Mouse (Mus musculus): Measurements from ENCODE around the gene B3galt4.
A peak's percentile ranks its signal among the peaks of the same experiment; 100 is the strongest.
"Not testable (repeated sequence)": the region's sequence is repeated elsewhere in the genome, so short reads cannot be mapped to it uniquely, and the experiment has no call there.

The B3galt4 gene

GRCm38 (mm10) chr17:33968489-33968888 is 17.2 kb upstream of the B3galt4 start:
- peak in 1 of 2 experiments; percentile 58 for DNase-seq (ENCODE audit: low spot score in 2 of 2)

GRCm38 (mm10) chr17:33965846-33966550 is 14.7 kb upstream of the B3galt4 start:
- no peak for DNase-seq (ENCODE audit: low spot score in 2 of 2)

GRCm38 (mm10) chr17:33965082-33965845 is 14.0 kb upstream of the B3galt4 start:
- no peak for DNase-seq (ENCODE audit: low spot score in 2 of 2)

- no peak for DNase-seq (ENCODE audit: low spot score in 2 of 2)
These were observed 11.6 kb upstream of the B3galt4 start for GRCm38 (mm10) chr17:33962876-33963275.

- no peak for DNase-seq (ENCODE audit: low spot score in 2 of 2)
These were observed 8.7 kb upstream of the B3galt4 start for GRCm38 (mm10) chr17:33959948-33960347.

GRCm38 (mm10) chr17:33959135-33959534 is 7.8 kb upstream of the B3galt4 start:
- no peak for DNase-seq (ENCODE audit: low spot score in 2 of 2)

GRCm38 (mm10) chr17:33958451-33958850 is 7.2 kb upstream of the B3galt4 start:
- no peak for DNase-seq (ENCODE audit: low spot score in 2 of 2)

- no peak for DNase-seq (ENCODE audit: low spot score in 2 of 2)
These were observed 6.2 kb upstream of the B3galt4 start for GRCm38 (mm10) chr17:33957493-33957892.

- no peak for DNase-seq (ENCODE audit: low spot score in 2 of 2)
These were observed 5.0 kb upstream of the B3galt4 start for GRCm38 (mm10) chr17:33956336-33956735.

- peak; percentile 91 to 96 for DNase-seq (ENCODE audit: low spot score in 2 of 2)
These were observed 4.4 kb upstream of the B3galt4 start, which contains the start of the genes Vps52 and Rps18 for GRCm38 (mm10) chr17:33955555-33956214. Vps52 (plus strand) TSS chr17:33955812. Rps18 (minus strand) TSS chr17:33956001.

GRCm38 (mm10) chr17:33954646-33955554 is 3.6 kb upstream of the B3galt4 start:
- no peak for DNase-seq (ENCODE audit: low spot score in 2 of 2)

GRCm38 (mm10) chr17:33953961-33954565 is 2.8 kb upstream of the B3galt4 start:
- no peak for DNase-seq (ENCODE audit: low spot score in 2 of 2)

GRCm38 (mm10) chr17:33953310-33953709 is 2.0 kb upstream of the B3galt4 start:
- DNase-seq (ENCODE audit: low spot score in 2 of 2): no peak

GRCm38 (mm10) chr17:33952879-33953278 is 1.6 kb upstream of the B3galt4 start:
- DNase-seq (ENCODE audit: low spot score in 2 of 2): no peak

GRCm38 (mm10) chr17:33952015-33952414 is 727 bp upstream of the B3galt4 start:
- not testable (repeated sequence) for DNase-seq (ENCODE audit: low spot score in 2 of 2)

- DNase-seq (ENCODE audit: low spot score in 2 of 2): no peak
These were observed 1.1 kb downstream of the B3galt4 start for GRCm38 (mm10) chr17:33950131-33950625.

- DNase-seq (ENCODE audit: low spot score in 2 of 2): no peak
These were observed 2.3 kb downstream of the B3galt4 start for GRCm38 (mm10) chr17:33948905-33949537.

- no peak for DNase-seq (ENCODE audit: low spot score in 2 of 2)
These were observed 3.0 kb downstream of the B3galt4 start for GRCm38 (mm10) chr17:33948090-33948904.

- no peak for DNase-seq (ENCODE audit: low spot score in 2 of 2)
These were observed 3.7 kb downstream of the B3galt4 start for GRCm38 (mm10) chr17:33947430-33948089.
